Mouse (Mus musculus) urinary bladder, adult 18-20 months (tissue): ENCODE measurements around the gene Gigyf1.

Experiments used
- DNase-seq, 2 experiments: peaks; one replicate each; pipeline ENCODE4 v3.0.0; 2022; ENCODE audit warnings: low spot score in 2 of 2, mixed read lengths in 2 of 2

Gene Gigyf1

DNA sequence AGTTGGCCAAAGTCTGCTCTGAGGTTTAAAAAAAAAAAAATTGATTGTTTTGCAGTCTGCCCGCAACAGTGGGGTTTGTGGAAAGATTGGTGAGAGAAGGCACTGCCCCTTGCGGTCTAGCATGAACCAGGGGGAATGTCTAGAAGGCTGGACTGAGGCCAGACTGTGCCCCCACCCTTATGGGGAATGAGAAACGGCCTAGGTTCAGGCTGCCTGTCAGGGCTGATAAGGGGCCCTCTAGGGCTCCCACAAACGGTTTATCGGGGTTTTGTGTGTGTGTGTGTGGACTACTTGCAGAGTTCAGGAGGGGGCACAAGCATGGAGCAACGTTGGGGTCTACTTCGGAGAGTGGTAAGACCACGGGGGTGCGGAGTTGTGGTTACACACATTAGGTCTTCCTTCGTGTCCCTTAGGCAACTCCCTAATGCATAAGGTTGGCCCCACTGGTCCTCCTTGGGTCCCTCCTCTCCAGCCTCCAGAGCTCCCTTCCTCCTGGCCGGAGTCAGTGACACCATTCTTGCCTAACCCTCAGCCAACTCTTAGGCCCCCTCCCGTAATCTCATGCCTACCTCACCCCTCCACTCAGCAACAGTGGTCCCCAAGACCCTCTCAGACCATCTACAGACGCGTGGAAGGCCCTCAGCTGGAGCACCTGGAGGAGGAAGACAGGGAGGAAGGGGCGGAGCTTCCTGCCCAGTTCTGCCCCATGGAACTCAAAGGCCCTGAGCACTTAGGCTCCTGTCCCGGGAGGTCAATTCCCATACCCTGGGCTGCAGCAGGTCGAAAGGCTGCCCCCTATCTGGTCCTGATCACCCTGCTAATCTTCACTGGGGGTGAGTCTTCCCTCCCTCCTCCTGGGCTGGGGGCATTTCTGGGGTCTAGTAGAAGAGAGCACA is 52.6 kb downstream of the Gigyf1 start:
- DNase-seq: no peak

- peak; percentile 16 to 38 for DNase-seq
Measured at GRCm38 (mm10) chr5:137574470-137574901, 56.1 kb downstream of the Gigyf1 start.
